Mouse (Mus musculus): Measurements from ENCODE around the gene Zbtb43. TPM values are rescaled to one million over a fixed set of nuclear protein-coding genes. Genes with fewer than 3 reads are reported as not detected.

The Zbtb43 gene
- 10 to 100 TPM; 24.3 to 25.1 TPM for total RNA-seq (2021)
- long read RNA-seq, experiment 1, full-length matches to known transcripts, result 16 of 18 reads
- long read RNA-seq, experiment 1, partial matches to known transcripts, result 0 of 18 reads
- long read RNA-seq, experiment 1, other reads (novel, unspliced or antisense), result 2 of 18 reads
- long read RNA-seq, experiment 2, full-length matches to known transcripts, result 13 of 21 reads
- long read RNA-seq, experiment 2, partial matches to known transcripts, result 0 of 21 reads
- long read RNA-seq, experiment 2, other reads (novel, unspliced or antisense), result 8 of 21 reads

DNA sequence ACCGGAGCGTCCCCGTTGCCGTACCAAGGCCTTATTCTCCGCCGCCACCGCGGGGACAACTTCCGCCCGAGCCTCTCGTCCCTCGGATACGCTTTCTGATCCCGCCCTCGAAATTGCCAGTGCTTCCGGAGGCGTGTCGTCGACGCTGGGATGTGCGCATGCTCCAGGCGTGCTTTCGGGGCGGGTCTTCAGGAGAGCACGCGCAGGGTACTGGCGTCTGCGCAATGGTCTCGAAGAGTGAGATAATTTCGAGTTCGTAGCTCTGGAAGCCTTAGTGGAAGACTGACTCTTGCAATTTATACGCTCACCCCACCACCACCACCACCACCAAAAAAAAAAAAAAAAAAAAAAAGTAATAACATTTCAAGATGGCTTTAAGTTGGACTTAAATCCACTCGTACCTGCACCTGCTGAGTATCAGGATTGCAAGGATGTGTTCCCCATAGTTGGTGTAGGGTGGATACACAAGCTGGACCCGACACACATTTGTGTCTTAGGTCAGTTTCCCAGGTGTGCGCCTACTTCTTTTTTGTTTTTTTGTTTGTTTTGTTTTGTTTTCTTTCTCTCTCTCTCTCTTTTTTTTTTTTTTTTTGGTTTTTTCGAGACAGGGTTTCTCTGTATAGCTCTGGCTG is at the start of gene Zbtb43:
Zbtb43 (minus strand) TSS at position 94 of the 632 bp plus-strand sequence.
- peak; percentile 94 to 95 for DNase-seq (ENCODE audit: low spot score in 2 of 2)

DNA sequence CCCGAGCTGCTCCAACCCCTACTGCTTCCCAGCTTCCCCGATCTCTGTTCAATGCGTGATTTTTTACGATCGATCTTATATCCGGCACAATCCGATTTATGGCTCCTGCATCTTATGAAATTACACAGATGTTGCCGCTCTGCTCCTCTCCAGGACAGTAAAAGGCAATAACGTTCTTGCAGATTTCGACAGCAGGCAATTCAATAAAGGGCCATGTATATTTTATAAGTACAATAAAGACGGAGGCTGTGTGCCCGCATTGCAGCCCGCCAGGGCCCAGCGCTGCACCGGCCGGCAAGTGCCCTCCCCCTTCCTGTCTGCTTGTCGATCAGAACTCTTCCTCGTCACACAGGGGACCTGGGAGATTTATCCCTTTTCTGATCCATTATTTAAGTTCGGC is 47.5 kb upstream of the Zbtb43 start:
- no peak for DNase-seq (ENCODE audit: low spot score in 2 of 2)

DNA sequence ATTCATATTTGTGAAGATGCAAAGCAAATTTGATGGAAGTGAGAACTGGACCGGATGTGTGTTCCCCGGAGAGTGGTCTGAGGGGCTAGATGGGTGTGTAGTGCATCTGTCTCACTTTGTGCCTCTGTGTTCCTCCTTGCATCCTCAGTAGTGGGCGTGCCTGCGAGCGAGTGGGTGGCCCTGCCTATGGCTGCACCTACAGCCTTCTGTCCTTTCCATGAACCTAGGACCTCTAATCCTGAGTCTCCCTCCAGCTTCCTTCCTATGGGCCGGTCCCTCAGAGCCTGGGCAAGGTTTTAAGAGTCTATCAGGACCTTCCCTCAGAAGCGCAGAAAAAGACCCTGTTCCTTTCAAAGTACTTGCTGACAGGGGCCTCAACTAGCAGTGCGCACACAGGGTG is 47.1 kb upstream of the Zbtb43 start:
- DNase-seq (ENCODE audit: low spot score in 2 of 2), result no peak

- no peak for DNase-seq (ENCODE audit: low spot score in 2 of 2)
Measured at GRCm38 (mm10) chr2:33510791-33511190, 42.4 kb upstream of the Zbtb43 start.

- no peak for DNase-seq (ENCODE audit: low spot score in 2 of 2)
Measured at GRCm38 (mm10) chr2:33502602-33503001, 34.2 kb upstream of the Zbtb43 start.

DNA sequence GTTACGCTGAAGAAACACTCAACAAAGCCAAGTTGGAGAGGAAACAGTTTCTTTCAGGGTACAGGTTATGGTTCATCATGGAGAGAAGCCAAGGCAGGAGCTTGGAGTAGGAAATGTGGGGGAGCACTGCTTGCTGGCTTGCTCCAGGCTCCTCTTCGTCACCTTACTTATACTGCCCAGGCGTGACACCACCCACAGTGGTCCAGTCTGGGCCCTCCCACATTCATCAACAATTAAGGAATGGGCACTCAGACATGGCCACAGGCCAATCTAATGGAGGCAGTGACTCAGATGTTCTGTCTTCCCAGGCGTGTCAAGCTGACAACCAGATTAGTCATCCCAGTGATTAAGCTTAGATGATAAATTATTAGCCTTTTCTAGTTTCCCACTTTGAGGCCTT is 29.9 kb upstream of the Zbtb43 start:
- peak in 1 of 2 experiments; percentile 20 for DNase-seq (ENCODE audit: low spot score in 2 of 2)

DNA sequence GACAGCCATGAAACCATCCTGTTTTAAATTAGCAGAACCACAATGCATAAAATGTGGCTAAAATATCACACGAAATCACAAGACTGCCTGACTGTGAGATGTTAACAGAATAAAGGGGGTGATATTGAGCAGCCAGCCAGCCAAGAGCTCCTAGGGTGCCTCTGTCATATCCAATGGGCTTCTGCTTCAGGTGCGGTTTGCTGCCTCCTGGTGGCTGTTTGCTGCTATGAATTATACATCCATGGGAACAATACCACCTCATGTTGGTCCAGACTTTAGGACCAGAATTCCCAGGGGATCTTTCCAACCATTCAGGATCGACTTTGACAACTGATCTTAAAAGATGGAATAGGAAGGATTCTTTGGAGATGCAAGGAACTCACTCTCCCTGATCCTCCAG is 27.3 kb upstream of the Zbtb43 start:
- DNase-seq (ENCODE audit: low spot score in 2 of 2), result no peak

GRCm38 (mm10) chr2:33492041-33492440 is 23.7 kb upstream of the Zbtb43 start:
- DNase-seq (ENCODE audit: low spot score in 2 of 2), result no peak

DNA sequence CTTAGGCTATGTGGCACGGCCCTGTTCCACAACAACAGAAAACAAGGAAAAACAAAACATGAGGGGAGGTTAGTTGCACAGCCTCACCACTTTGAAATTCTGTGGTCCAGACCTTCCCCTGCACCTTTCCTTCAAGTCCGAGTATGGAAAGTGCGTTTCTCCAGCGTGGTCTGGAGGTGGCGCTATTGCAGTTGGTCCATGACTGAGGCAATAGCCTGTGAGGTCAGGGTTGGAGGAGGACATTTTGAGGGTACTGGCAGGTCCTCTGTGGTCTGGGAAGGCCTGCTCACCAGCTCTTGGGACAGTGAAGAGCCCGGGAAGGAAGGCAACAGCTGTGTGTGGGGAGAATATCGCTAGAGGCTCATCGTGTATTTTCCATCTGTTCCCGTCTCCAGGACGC is 21.2 kb upstream of the Zbtb43 start:
- no peak for DNase-seq (ENCODE audit: low spot score in 2 of 2)

DNA sequence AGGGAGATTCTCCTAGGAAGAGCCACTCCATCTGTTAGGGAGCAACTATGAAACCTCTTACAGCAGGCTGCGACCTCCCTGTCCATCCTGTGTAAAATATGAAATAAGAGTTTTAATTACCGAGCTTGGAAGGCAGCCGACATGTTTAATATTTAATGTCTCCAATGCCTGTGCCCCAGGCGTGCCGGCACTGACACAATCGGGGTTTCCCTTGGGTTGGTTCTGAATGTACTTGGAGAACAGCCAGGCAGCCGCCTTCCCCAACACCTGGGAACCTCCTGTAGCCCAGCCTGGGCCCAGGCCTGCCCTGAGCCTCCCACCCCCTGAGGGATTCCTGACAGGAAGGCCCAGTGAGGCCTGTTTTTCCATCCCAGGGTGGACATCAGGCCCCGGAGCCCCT is 19.0 kb upstream of the Zbtb43 start:
- no peak for DNase-seq (ENCODE audit: low spot score in 2 of 2)

DNA sequence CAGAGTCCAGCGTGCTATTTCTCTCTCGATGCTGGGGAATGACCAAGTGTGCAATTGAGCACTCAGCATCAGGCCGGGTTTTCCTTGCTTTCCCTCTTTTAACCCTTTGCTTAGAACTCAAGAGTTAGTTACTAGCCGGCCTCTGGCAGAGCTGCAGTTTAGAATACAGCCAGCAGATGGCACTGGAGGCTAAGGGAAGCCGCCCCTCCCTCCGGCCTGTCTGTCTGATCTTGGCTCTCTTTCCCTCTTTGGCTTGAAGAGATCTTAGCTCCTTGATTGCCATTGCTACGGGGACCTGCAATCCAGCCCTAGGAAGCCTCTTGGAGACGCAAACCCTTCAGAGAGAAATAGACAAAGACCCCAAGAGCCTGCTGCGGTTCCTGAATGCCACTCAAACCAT is 18.5 kb upstream of the Zbtb43 start:
- DNase-seq (ENCODE audit: low spot score in 2 of 2), result peak; percentile 79 to 81

- DNase-seq (ENCODE audit: low spot score in 2 of 2), result no peak
Measured at GRCm38 (mm10) chr2:33477961-33478755, 9.8 kb upstream of the Zbtb43 start.

GRCm38 (mm10) chr2:33475961-33476360 is 7.6 kb upstream of the Zbtb43 start:
- DNase-seq (ENCODE audit: low spot score in 2 of 2), result no peak

DNA sequence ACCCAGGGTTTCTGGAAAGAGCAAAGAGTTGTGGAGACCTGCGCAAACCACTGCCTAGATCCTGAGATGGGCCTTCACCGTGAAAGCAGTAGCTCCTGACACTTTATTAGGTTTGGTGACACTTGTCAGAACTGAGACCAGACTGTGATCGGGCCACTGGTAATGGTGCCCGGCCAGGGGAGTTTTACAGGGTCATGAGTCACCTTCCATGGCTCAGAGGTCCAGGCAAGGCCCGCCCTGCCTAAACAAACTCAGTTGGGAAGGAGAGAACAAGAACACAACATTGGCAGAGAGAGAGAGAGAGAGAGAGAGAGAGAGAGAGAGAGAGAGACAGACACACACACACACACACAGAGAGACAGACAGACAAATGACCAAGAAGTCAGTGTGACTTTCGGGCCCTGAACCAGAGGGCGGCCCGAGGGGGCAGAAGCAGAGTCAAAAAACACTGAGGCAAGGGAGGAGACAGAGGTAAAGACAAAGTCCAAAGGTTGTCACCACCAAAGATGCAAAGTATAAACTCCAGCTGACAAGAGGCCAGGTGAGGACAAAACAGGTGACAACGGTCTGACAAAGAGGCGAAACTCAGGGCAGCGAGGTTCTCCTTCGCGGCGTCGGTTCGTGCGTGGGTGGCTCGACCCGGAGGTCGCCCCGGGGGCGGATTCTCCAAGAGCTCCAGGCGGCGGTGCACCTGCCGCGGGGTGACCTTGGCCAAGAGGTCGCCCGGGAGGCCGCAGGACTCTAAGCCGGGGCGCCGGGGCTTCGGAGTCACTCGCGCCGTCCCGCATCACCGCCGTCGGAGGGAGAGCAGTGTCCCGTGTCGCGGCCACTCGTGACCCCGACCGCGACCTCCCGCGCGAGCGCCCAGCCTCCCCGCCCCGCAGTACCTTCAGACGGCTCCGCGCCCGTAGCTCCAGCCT is 553 bp downstream of the Zbtb43 start:
- peak in 1 of 2 experiments; percentile 26 for DNase-seq (ENCODE audit: low spot score in 2 of 2)

DNA sequence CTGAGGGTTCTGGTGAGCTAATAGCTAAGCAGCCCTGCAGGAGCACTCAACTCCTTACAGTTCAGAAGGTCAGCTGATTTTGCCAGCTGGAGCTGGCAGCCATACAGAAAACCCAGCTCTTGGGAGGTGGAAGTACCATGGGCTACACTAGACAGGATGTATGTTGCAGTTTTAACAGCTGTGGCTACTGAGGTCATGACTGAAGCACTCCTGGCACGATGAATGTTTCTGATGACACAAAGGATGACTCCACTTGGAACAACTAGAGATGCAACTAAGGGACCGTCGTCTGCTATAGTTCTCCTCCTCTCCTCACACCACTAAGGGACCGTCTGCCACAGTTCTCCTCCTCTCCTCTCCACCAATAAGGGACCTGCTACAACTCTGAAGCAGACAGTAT is 2.4 kb downstream of the Zbtb43 start:
- DNase-seq (ENCODE audit: low spot score in 2 of 2), result no peak

GRCm38 (mm10) chr2:33465215-33465614 is 3.1 kb downstream of the Zbtb43 start:
- no peak for DNase-seq (ENCODE audit: low spot score in 2 of 2)

GRCm38 (mm10) chr2:33462066-33462465 is 6.3 kb downstream of the Zbtb43 start:
- no peak for DNase-seq (ENCODE audit: low spot score in 2 of 2)

GRCm38 (mm10) chr2:33461066-33461465 is 7.3 kb downstream of the Zbtb43 start:
- no peak for DNase-seq (ENCODE audit: low spot score in 2 of 2)

DNA sequence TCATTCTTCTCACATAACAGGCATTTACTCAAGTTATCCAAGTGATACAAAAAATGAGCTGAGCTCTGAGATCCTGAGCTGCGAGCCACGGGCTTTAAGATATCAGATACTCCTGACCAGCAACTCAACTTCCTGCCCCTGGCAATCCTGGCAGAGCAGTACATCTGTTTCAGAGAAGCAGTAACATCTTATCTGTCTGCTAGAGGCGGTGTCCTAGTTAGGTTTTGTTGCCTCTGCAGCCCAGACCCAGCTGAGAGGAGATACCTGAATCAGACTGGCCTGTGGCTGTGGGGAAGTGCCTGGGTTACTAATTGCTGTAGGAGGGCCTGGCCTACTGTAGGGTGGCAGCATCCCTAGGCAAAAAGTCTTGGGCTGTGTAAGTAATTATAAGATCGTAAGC is 8.7 kb downstream of the Zbtb43 start:
- DNase-seq (ENCODE audit: low spot score in 2 of 2), result no peak

DNA sequence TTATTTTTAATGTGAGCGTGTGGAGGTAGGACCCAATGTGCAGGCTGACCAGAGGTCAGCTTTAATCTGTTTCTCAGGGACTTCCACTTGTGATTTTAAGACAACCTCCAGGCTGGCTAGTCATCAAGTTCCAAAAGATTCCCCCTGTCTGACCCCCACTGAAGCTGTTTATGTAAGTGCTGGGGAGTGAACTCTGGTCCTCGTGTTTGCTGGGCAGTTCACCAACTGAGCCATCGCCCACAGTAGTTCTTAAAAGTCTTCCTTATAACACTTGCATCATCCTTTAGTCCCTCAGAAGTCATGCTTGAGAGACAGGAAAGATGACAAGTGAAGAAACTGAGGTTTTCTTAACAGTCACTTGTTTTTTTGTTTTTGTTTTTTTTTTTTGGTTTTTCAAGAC is 11.7 kb downstream of the Zbtb43 start:
- DNase-seq (ENCODE audit: low spot score in 2 of 2), result no peak

DNA sequence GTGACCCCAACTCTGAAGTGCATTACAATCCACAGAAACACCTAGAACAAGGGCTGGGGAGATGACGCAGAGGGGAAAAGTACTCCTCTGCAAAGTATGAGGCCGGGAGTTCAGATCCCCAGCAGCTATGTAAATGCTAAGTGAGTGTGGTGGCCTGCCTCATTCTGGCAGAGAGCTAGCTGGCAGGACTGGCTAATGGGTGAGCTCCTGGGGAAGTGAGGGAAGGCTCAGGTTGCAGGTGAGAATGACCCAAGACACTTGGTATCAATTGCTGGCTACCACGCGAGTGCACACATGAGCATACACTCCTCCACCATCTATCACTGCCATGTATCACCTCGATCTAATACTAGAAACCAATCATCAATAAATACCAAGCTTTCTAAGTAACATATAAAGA is 12.1 kb downstream of the Zbtb43 start:
- DNase-seq (ENCODE audit: low spot score in 2 of 2), result no peak
